17 mouse cellular contexts compared by ENCODE assay signal in the genomic region with DNA sequence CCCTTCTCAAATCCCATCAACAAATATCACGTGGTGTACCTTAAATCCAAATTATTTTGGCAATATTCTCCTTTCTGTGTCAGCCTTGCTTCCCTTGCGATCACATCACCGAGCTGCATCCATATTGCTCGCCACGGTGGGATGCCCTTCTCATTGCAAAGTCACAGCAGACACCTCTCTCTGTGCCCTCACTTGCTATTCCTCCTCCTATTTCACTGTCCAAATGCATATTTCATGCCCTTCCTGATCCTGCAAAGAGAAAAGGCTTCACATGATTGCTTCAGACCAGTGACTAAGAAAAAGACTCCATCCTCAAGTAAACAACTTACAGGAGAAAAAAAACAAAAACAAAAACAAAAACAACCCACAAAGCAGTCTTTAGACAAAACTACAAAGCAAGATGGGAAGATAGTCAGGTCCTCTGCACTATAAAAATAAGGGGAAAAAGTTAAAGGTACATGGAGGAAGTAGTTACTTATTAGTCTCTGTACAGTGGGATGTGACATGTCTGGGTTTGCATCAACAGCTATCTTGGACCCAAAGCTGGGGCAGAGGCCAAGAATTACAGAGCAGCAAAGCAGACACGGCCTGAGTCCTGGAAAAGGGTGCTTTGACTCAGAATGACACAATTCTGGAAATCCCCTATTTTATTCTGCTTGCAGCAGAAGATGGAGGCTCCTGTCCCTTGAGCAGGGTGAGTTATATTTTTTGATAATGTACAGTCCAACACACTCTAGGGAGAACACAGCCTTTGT.
A peak's percentile ranks its signal among the peaks of the same experiment; 100 is the strongest.
DNase-seq lines count a peak whose midpoint lies in the region; ATAC-seq and TF ChIP-seq lines count a peak whose summit lies in the region.
"Had no signal": no experiment of that assay in that cellular context is flagged by ENCODE, and none has a peak within 500 bp of the region (broad histone marks: within the 10 kb centered on the region; RNA-seq: fewer than 3 reads in every experiment).

No protein-coding gene starts in this region.

- POLR2A ChIA-PET in Patski (lab: Charles Lee) = no interaction called here

- no peak for TF ChIP-seq EP300 in heart, adult 2 months (IDR thresholded peaks at IDR 0.05; ENCODE audit: insufficient read depth, low read depth, low read length)

- no peak overlapping the region for H3K4me2 ChIP-seq in heart, embryonic 11.5 days
- no peak overlapping the region for H3K4me2 ChIP-seq in liver, embryonic 11.5 days
- H3K4me2 ChIP-seq: embryonic facial prominence, embryonic 13.5 days; heart, embryonic 13.5 days; limb, embryonic 12.5 days had no signal

- H3K27ac ChIP-seq in heart, adult 2 months = no peak overlapping the region
- no peak overlapping the region for H3K27ac ChIP-seq in heart, embryonic 11.5 days (ENCODE audit: low read depth, low read length)
- no peak overlapping the region for H3K27ac ChIP-seq in liver, adult 2 months (replicated peaks; ENCODE audit: insufficient read depth, low read depth, low read length)
- H3K27ac ChIP-seq in liver, embryonic 11.5 days (ENCODE audit: low read depth, low read length) = no peak overlapping the region
- H3K27ac ChIP-seq: embryonic facial prominence, embryonic 13.5 days; heart, embryonic 13.5 days; limb, embryonic 12.5 days had no signal

- no peak for ATAC-seq in heart, embryonic 11.5 days (replicated peaks; ENCODE audit: insufficient number of reproducible peaks, low FRiP score, low TSS enrichment)
- peak; percentile 82 for ATAC-seq in Patski
- ATAC-seq in liver, embryonic 11.5 days (replicated peaks; ENCODE audit: low FRiP score) = no peak
- ATAC-seq: CD4-positive, CD25-positive, alpha-beta regulatory T cell, adult 4 months; intestine, embryonic 16.5 days had no signal

- TF ChIP-seq POLR2A in heart, adult 2 months (IDR thresholded peaks at IDR 0.05; ENCODE audit: insufficient read depth, low read depth, low read length) = no peak
- no peak for TF ChIP-seq POLR2A in liver, adult 2 months (IDR thresholded peaks at IDR 0.05; ENCODE audit: extremely low read depth, insufficient read depth, low read length)

- CTCF ChIA-PET in Patski (lab: Charles Lee) = interaction anchor here (0.8 to 3.4 kb wide), 4 partner anchors 14 to 407 kb away, joined by 3 to 15 read pairs (median 3); no protein-coding TSS in a partner anchor

- WGBS in heart, adult 2 months = 70% methylated on average over 6 of the region's 6 CpGs
- WGBS in heart, embryonic 11.5 days (ENCODE audit: insufficient replicate concordance) = 72% methylated on average over 6 of the region's 6 CpGs
- 75% methylated on average over 6 of the region's 6 CpGs for WGBS in liver, adult 2 months
- 71% methylated on average over 6 of the region's 6 CpGs for WGBS in liver, embryonic 11.5 days

- no peaks in the 10 kb centered on the region for H3K27me3 ChIP-seq in heart, adult 2 months (ENCODE audit: control insufficient read depth, insufficient read depth, low read length)
- no peaks in the 10 kb centered on the region for H3K27me3 ChIP-seq in heart, embryonic 11.5 days (ENCODE audit: control insufficient read depth, insufficient read depth, low read length)
- no peaks in the 10 kb centered on the region for H3K27me3 ChIP-seq in liver, adult 2 months (ENCODE audit: control insufficient read depth, insufficient read depth, low read length)
- no peaks in the 10 kb centered on the region for H3K27me3 ChIP-seq in Patski
- no peaks in the 10 kb centered on the region for H3K27me3 ChIP-seq in liver, embryonic 11.5 days (replicated peaks; ENCODE audit: control insufficient read depth, insufficient read depth, low read length)
- H3K27me3 ChIP-seq: embryonic facial prominence, embryonic 13.5 days; heart, embryonic 13.5 days; limb, embryonic 12.5 days had no signal

- no peaks in the 10 kb centered on the region for H3K9me3 ChIP-seq in heart, embryonic 11.5 days (replicated peaks; ENCODE audit: control insufficient read depth, low read length)
- H3K9me3 ChIP-seq in liver, embryonic 11.5 days (ENCODE audit: control insufficient read depth, low read length) = no peaks in the 10 kb centered on the region
- H3K9me3 ChIP-seq: embryonic facial prominence, embryonic 13.5 days; heart, embryonic 13.5 days; limb, embryonic 12.5 days had no signal

- no peak overlapping the region for H3K9ac ChIP-seq in heart, adult 2 months (ENCODE audit: low read depth, low read length)
- no peak overlapping the region for H3K9ac ChIP-seq in heart, embryonic 11.5 days (ENCODE audit: low read depth, low read length)
- H3K9ac ChIP-seq in liver, adult 2 months (ENCODE audit: low read depth, low read length) = no peak overlapping the region
- H3K9ac ChIP-seq in liver, embryonic 11.5 days (ENCODE audit: low read depth, low read length) = no peak overlapping the region
- H3K9ac ChIP-seq: embryonic facial prominence, embryonic 13.5 days; heart, embryonic 13.5 days; limb, embryonic 12.5 days had no signal

- no peaks in the 10 kb centered on the region for H3K36me3 ChIP-seq in heart, adult 2 months (ENCODE audit: control insufficient read depth, insufficient read depth, low read length)
- H3K36me3 ChIP-seq in heart, embryonic 11.5 days (ENCODE audit: control insufficient read depth, insufficient read depth, low read length) = no peaks in the 10 kb centered on the region
- no peaks in the 10 kb centered on the region for H3K36me3 ChIP-seq in liver, adult 2 months (ENCODE audit: control insufficient read depth, insufficient read depth, low read length)
- H3K36me3 ChIP-seq in liver, embryonic 11.5 days (ENCODE audit: control insufficient read depth, insufficient read depth, low read length) = no peaks in the 10 kb centered on the region
- H3K36me3 ChIP-seq: embryonic facial prominence, embryonic 13.5 days; heart, embryonic 13.5 days; limb, embryonic 12.5 days had no signal

- no peak overlapping the region for H3K4me3 ChIP-seq in heart, adult 2 months
- no peak overlapping the region for H3K4me3 ChIP-seq in heart, embryonic 11.5 days (ENCODE audit: low read depth, low read length)
- H3K4me3 ChIP-seq in liver, adult 2 months (ENCODE audit: insufficient read depth, low read depth, low read length) = no peak overlapping the region
- H3K4me3 ChIP-seq in liver, embryonic 11.5 days (ENCODE audit: low read depth, low read length) = no peak overlapping the region
- H3K4me3 ChIP-seq: embryonic facial prominence, embryonic 13.5 days; heart, embryonic 13.5 days; limb, embryonic 12.5 days had no signal

- DNase-seq in heart, adult 2 months = peak; percentile 21 to 27
- DNase-seq in liver, adult 2 months (ENCODE audit: extremely low read depth, low read depth, low spot score) = peak; percentile 23
- DNase-seq in liver = no peak
- peak; percentile 54 for DNase-seq in Patski (ENCODE audit: low read depth, low spot score)
- DNase-seq in heart, postnatal 14 days = peak; percentile 11 to 28
- DNase-seq in urinary bladder, adult 2 months (ENCODE audit: low spot score) = no peak
- DNase-seq in liver, embryonic 11.5 days (ENCODE audit: low spot score) = no peak
- DNase-seq: adrenal gland, adult 2 months; layer of hippocampus, postnatal 36 days; lung, adult 2 months; spleen, adult 18-20 months had no signal

- no peaks in the 10 kb centered on the region for H3K4me1 ChIP-seq in heart, adult 2 months (ENCODE audit: control insufficient read depth, insufficient read depth, low read length)
- H3K4me1 ChIP-seq in heart, embryonic 11.5 days (ENCODE audit: control insufficient read depth, insufficient read depth, low read length) = no peaks in the 10 kb centered on the region
- H3K4me1 ChIP-seq in liver, adult 2 months (ENCODE audit: control insufficient read depth, insufficient read depth, low read length) = peaks cover 8% of the 10 kb centered on the region; the same call in 1 of the 2 replicates
- no peaks in the 10 kb centered on the region for H3K4me1 ChIP-seq in liver, embryonic 11.5 days (replicated peaks; ENCODE audit: control insufficient read depth, insufficient read depth, low read length)
- H3K4me1 ChIP-seq: limb, embryonic 12.5 days had no signal

- in situ Hi-C loops in Patski (cut with MboI; ENCODE audit: low pct_unique_long_range_greater_than_20kb) = loop anchor here (10.0 kb wide), 1 partner anchor 198 kb away; no protein-coding TSS in a partner anchor

- H3K79me2 ChIP-seq in heart, adult 2 months (replicated peaks; ENCODE audit: control insufficient read depth, insufficient read depth, low read length) = no peaks in the 10 kb centered on the region
- no peaks in the 10 kb centered on the region for H3K79me2 ChIP-seq in liver, adult 2 months (ENCODE audit: control insufficient read depth, insufficient read depth, low read length)

- intact Hi-C loops in heart, adult 2 months (cut with DNase I) = no loop called here
- intact Hi-C loops in heart, postnatal 14 days (cut with DNase I) = no loop called here

- TF ChIP-seq CTCF in heart, adult 2 months (IDR thresholded peaks at IDR 0.05) = no peak
- no peak for TF ChIP-seq CTCF in liver, adult 2 months (IDR thresholded peaks at IDR 0.05; ENCODE audit: low read depth, low read length)
- TF ChIP-seq CTCF in Patski (IDR thresholded peaks at IDR 0.05) = peak; percentile 52

Comparison
In these comparisons a context has a peak if more than half of its experiments do, and no peak if none do; other contexts are left out.
1. DNase-seq: peak in heart, adult 2 months (2 of 2), liver, adult 2 months (single experiment), Patski (single experiment) and heart, postnatal 14 days (2 of 2); none in liver (single experiment), urinary bladder, adult 2 months (single experiment) and liver, embryonic 11.5 days (single experiment).